Mouse (Mus musculus): ENCODE measurements around the gene Fbxl4.

- TF ChIP-seq CTCF (IDR thresholded peaks at IDR 0.05; ENCODE audit: control insufficient read depth, insufficient read depth, insufficient read length) (no peak), MAX (IDR thresholded peaks at IDR 0.05) (no peak), MYOG (IDR thresholded peaks at IDR 0.05; ENCODE audit: control insufficient read depth, extremely low read depth, insufficient read length) (no peak)
Observed at GRCm38 (mm10) chr4:22367368-22367767, 10.0 kb downstream of the Fbxl4 start.
